Mouse (Mus musculus): ENCODE measurements around the gene Lamb3. TPM values are rescaled to one million over a fixed set of nuclear protein-coding genes. Genes with fewer than 3 reads are reported as not detected.

Gene Lamb3
- polyA plus RNA-seq, 1 experiment from 2014 or later: 0.63 TPM

GRCm38 (mm10) chr1:193369091-193369490 is 161.6 kb downstream of the Lamb3 start:
- WGBS (ENCODE audit: insufficient replicate concordance): 62% methylated on average over 8 of the region's 8 CpGs
- Histone ChIP-seq H3K36me3 (replicated peaks) (no peaks in the 10 kb centered on the region), H3K27me3 (no peaks in the 10 kb centered on the region), H3K4me2 (no peak overlapping the region), H3K4me3 (replicated peaks) (no peak overlapping the region), H3K9me3 (replicated peaks) (no peaks in the 10 kb centered on the region), H3K4me1 (replicated peaks) (no peaks in the 10 kb centered on the region), H3K9ac (no peak overlapping the region), H3K27ac (replicated peaks) (no peak overlapping the region)
- ATAC-seq (ENCODE audit: insufficient read depth): no peak

- WGBS (ENCODE audit: insufficient replicate concordance): 11% methylated on average over 2 of the region's 2 CpGs
- Histone ChIP-seq H3K9me3 (replicated peaks) (no peaks in the 10 kb centered on the region), H3K27ac (replicated peaks) (no peak within 1 kb of the TSS), H3K9ac (no peak within 1 kb of the TSS), H3K36me3 (replicated peaks) (no peaks in the 10 kb centered on the region), H3K4me1 (replicated peaks) (no peaks in the 10 kb centered on the region), H3K4me2 (no peak within 1 kb of the TSS), H3K27me3 (no peaks in the 10 kb centered on the region), H3K4me3 (replicated peaks) (no peak within 1 kb of the TSS)
- no peak for ATAC-seq (ENCODE audit: insufficient read depth)
These were observed 162.6 kb downstream of the Lamb3 start, which contains the start of gene Camk1g for GRCm38 (mm10) chr1:193370096-193370495. Camk1g (minus strand) TSS chr1:193370298.

GRCm38 (mm10) chr1:193373906-193374413 is 166.5 kb downstream of the Lamb3 start:
- no peaks in the 10 kb centered on the region for H3K4me1 ChIP-seq (replicated peaks)
- no peak for ATAC-seq (ENCODE audit: insufficient read depth)
- no peak overlapping the region for H3K9ac ChIP-seq
- H3K27ac ChIP-seq (replicated peaks): no peak overlapping the region
- H3K4me3 ChIP-seq (replicated peaks): no peak overlapping the region
- no peaks in the 10 kb centered on the region for H3K9me3 ChIP-seq (replicated peaks)
- H3K4me2 ChIP-seq: no peak overlapping the region
- WGBS (ENCODE audit: insufficient replicate concordance): 70% methylated on average over 6 of the region's 6 CpGs
- H3K27me3 ChIP-seq: no peaks in the 10 kb centered on the region
- no peaks in the 10 kb centered on the region for H3K36me3 ChIP-seq (replicated peaks)

GRCm38 (mm10) chr1:193376478-193377134 is 169.1 kb downstream of the Lamb3 start:
- 26% methylated on average over 4 of the region's 4 CpGs for WGBS (ENCODE audit: insufficient replicate concordance)
- H3K27me3 ChIP-seq: 0 out of 2 replicates have a peak, but pooled peaks cover 1% of the 10 kb centered on the region
- H3K9me3 ChIP-seq (replicated peaks): no peaks in the 10 kb centered on the region
- no peaks in the 10 kb centered on the region for H3K4me1 ChIP-seq (replicated peaks)
- H3K4me3 ChIP-seq (replicated peaks): no peak overlapping the region
- H3K4me2 ChIP-seq: no peak overlapping the region
- no peak for ATAC-seq (ENCODE audit: insufficient read depth)
- no peak overlapping the region for H3K9ac ChIP-seq
- no peaks in the 10 kb centered on the region for H3K36me3 ChIP-seq (replicated peaks)
- H3K27ac ChIP-seq (replicated peaks): no peak overlapping the region

GRCm38 (mm10) chr1:193379634-193380033 is 172.1 kb downstream of the Lamb3 start:
- H3K4me2 ChIP-seq: no peak overlapping the region
- H3K4me1 ChIP-seq (replicated peaks): peaks cover 13% of the 10 kb centered on the region
- H3K9ac ChIP-seq: no peak overlapping the region
- 0 out of 2 replicates have a peak, but pooled peaks cover 10% of the 10 kb centered on the region for H3K27me3 ChIP-seq
- H3K36me3 ChIP-seq (replicated peaks): no peaks in the 10 kb centered on the region
- no peak overlapping the region for H3K27ac ChIP-seq (replicated peaks)
- H3K4me3 ChIP-seq (replicated peaks): no peak overlapping the region
- 47% methylated on average over 6 of the region's 6 CpGs for WGBS (ENCODE audit: insufficient replicate concordance)
- no peak for ATAC-seq (ENCODE audit: insufficient read depth)
- no peaks in the 10 kb centered on the region for H3K9me3 ChIP-seq (replicated peaks)

- Histone ChIP-seq H3K9ac (no peak overlapping the region), H3K4me3 (replicated peaks) (no peak overlapping the region), H3K27me3 (0 out of 2 replicates have a peak, but pooled peaks cover 10% of the 10 kb centered on the region), H3K9me3 (replicated peaks) (no peaks in the 10 kb centered on the region), H3K36me3 (replicated peaks) (no peaks in the 10 kb centered on the region), H3K27ac (replicated peaks) (no peak overlapping the region), H3K4me1 (replicated peaks) (peaks cover 13% of the 10 kb centered on the region), H3K4me2 (no peak overlapping the region)
- no peak for ATAC-seq (ENCODE audit: insufficient read depth)
- WGBS (ENCODE audit: insufficient replicate concordance): 58% methylated on average over 5 of the region's 5 CpGs
These were observed 173.4 kb downstream of the Lamb3 start for GRCm38 (mm10) chr1:193380877-193381276.

- Histone ChIP-seq H3K9me3 (replicated peaks) (no peaks in the 10 kb centered on the region), H3K27ac (replicated peaks) (no peak overlapping the region), H3K36me3 (replicated peaks) (no peaks in the 10 kb centered on the region), H3K9ac (no peak overlapping the region), H3K4me3 (replicated peaks) (peak overlapping the region; percentile 46; the same call in 1 of the 2 replicates), H3K4me1 (replicated peaks) (peaks cover 13% of the 10 kb centered on the region), H3K27me3 (0 out of 2 replicates have a peak, but pooled peaks cover 10% of the 10 kb centered on the region), H3K4me2 (peak overlapping the region; percentile 73)
- no peak for ATAC-seq (ENCODE audit: insufficient read depth)
- WGBS (ENCODE audit: insufficient replicate concordance): 30% methylated on average over 11 of the region's 11 CpGs
These were observed 174.3 kb downstream of the Lamb3 start for GRCm38 (mm10) chr1:193381597-193382404.

GRCm38 (mm10) chr1:193382435-193382834 is 174.9 kb downstream of the Lamb3 start:
- no peaks in the 10 kb centered on the region for H3K36me3 ChIP-seq (replicated peaks)
- 0 out of 2 replicates have a peak, but pooled peaks cover 10% of the 10 kb centered on the region for H3K27me3 ChIP-seq
- H3K27ac ChIP-seq (replicated peaks): no peak overlapping the region
- no peaks in the 10 kb centered on the region for H3K9me3 ChIP-seq (replicated peaks)
- peaks cover 13% of the 10 kb centered on the region for H3K4me1 ChIP-seq (replicated peaks)
- ATAC-seq (ENCODE audit: insufficient read depth): peak; percentile 51; the same call in 1 of the 2 replicates
- peak overlapping the region; percentile 46 for H3K4me3 ChIP-seq (replicated peaks)
- H3K9ac ChIP-seq: 0 out of 2 replicates have a peak overlapping the region, but pooled peaks have one; percentile 17
- H3K4me2 ChIP-seq: peak overlapping the region; percentile 73
- WGBS (ENCODE audit: insufficient replicate concordance): under 1% methylated on average over 8 of the region's 8 CpGs

GRCm38 (mm10) chr1:193382841-193383462 is 175.5 kb downstream of the Lamb3 start:
- 5% methylated on average over 8 of the region's 8 CpGs for WGBS (ENCODE audit: insufficient replicate concordance)
- H3K9ac ChIP-seq: 0 out of 2 replicates have a peak overlapping the region, but pooled peaks have one; percentile 17

GRCm38 (mm10) chr1:193386136-193386535 is 178.6 kb downstream of the Lamb3 start:
- Histone ChIP-seq H3K4me3 (replicated peaks) (no peak overlapping the region), H3K9me3 (replicated peaks) (no peaks in the 10 kb centered on the region), H3K9ac (no peak overlapping the region), H3K4me1 (replicated peaks) (peaks cover 13% of the 10 kb centered on the region), H3K36me3 (replicated peaks) (no peaks in the 10 kb centered on the region), H3K4me2 (no peak overlapping the region), H3K27ac (replicated peaks) (no peak overlapping the region), H3K27me3 (0 out of 2 replicates have a peak, but pooled peaks cover 10% of the 10 kb centered on the region)
- ATAC-seq (ENCODE audit: insufficient read depth): no peak
- WGBS (ENCODE audit: insufficient replicate concordance): 1% methylated on average over 5 of the region's 5 CpGs

More at GRCm38 (mm10) chr1:193382841-193383462, 175.5 kb downstream of the Lamb3 start:
- H3K4me2 ChIP-seq: peak overlapping the region; percentile 73
- H3K27me3 ChIP-seq: 0 out of 2 replicates have a peak, but pooled peaks cover 10% of the 10 kb centered on the region
- no peaks in the 10 kb centered on the region for H3K36me3 ChIP-seq (replicated peaks)
- H3K27ac ChIP-seq (replicated peaks): no peak overlapping the region
- peak overlapping the region; percentile 46 for H3K4me3 ChIP-seq (replicated peaks)
- ATAC-seq (ENCODE audit: insufficient read depth): peak; percentile 45; the same call in 1 of the 2 replicates
- H3K4me1 ChIP-seq (replicated peaks): peaks cover 13% of the 10 kb centered on the region
- H3K9me3 ChIP-seq (replicated peaks): no peaks in the 10 kb centered on the region
